Mouse (Mus musculus) CD4-positive, CD25-positive, alpha-beta regulatory T cell, adult 4 months (primary cell): ENCODE measurements around the gene Fyn. TPM values are rescaled to one million over a fixed set of nuclear protein-coding genes. Genes with fewer than 3 reads are reported as not detected.

Experiments used
- ATAC-seq: one replicate; pipeline ENCODE4 v1.8.0; 2017
- polyA plus RNA-seq, 2 experiments: library from polyadenylated mRNA; unstranded; fragments of 100-300 nt; shearing (Covaris generic); gene quantifications; one replicate each; pipeline ENCODE4 v1.2.1; 2017

Gene Fyn
- polyA plus RNA-seq, 2 experiments from 2014 or later: 71.9 to 106 TPM

GRCm38 (mm10) chr10:39412826-39413620 is 44.4 kb downstream of the Fyn start:
- peak; percentile 62 for ATAC-seq

GRCm38 (mm10) chr10:39414068-39414467 is 45.4 kb downstream of the Fyn start:
- no peak for ATAC-seq

- peak; percentile 48 for ATAC-seq
Measured at GRCm38 (mm10) chr10:39415586-39415985, 46.9 kb downstream of the Fyn start.

- ATAC-seq: no peak
Measured at GRCm38 (mm10) chr10:39417611-39418010, 49.0 kb downstream of the Fyn start.

GRCm38 (mm10) chr10:39418395-39418794 is 49.7 kb downstream of the Fyn start:
- peak; percentile 12 for ATAC-seq

- ATAC-seq: peak; percentile 66
Measured at GRCm38 (mm10) chr10:39420842-39421617, 52.4 kb downstream of the Fyn start.

GRCm38 (mm10) chr10:39421772-39422171 is 53.1 kb downstream of the Fyn start:
- ATAC-seq: no peak

- ATAC-seq: no peak
Measured at GRCm38 (mm10) chr10:39424643-39425042, 56.0 kb downstream of the Fyn start.

- ATAC-seq: no peak
Measured at GRCm38 (mm10) chr10:39426033-39426432, 57.4 kb downstream of the Fyn start.

- ATAC-seq: no peak
Measured at GRCm38 (mm10) chr10:39426833-39427490, 58.3 kb downstream of the Fyn start.

- ATAC-seq: no peak
Measured at GRCm38 (mm10) chr10:39429661-39430060, 61.0 kb downstream of the Fyn start.

- ATAC-seq: peak; percentile 31
Measured at GRCm38 (mm10) chr10:39430074-39430764, 61.6 kb downstream of the Fyn start.

GRCm38 (mm10) chr10:39431265-39431664 is 62.6 kb downstream of the Fyn start:
- ATAC-seq: no peak

- no peak for ATAC-seq
Measured at GRCm38 (mm10) chr10:39432648-39433568, 64.3 kb downstream of the Fyn start.

GRCm38 (mm10) chr10:39433893-39434292 is 65.2 kb downstream of the Fyn start:
- ATAC-seq: no peak

GRCm38 (mm10) chr10:39434758-39435448 is 66.2 kb downstream of the Fyn start:
- ATAC-seq: peak; percentile 69

- no peak for ATAC-seq
Measured at GRCm38 (mm10) chr10:39438905-39439304, 70.2 kb downstream of the Fyn start.

- ATAC-seq: no peak
Measured at GRCm38 (mm10) chr10:39440506-39440905, 71.9 kb downstream of the Fyn start.

GRCm38 (mm10) chr10:39441636-39442035 is 73.0 kb downstream of the Fyn start:
- ATAC-seq: no peak

GRCm38 (mm10) chr10:39443122-39443521 is 74.5 kb downstream of the Fyn start:
- no peak for ATAC-seq

- peak; percentile 48 for ATAC-seq
Measured at GRCm38 (mm10) chr10:39443947-39444346, 75.3 kb downstream of the Fyn start.
